Mouse (Mus musculus): ENCODE results near the gene Timp3.
A peak's percentile ranks its signal among the peaks of the same experiment; 100 is the strongest.

Gene Timp3

DNA sequence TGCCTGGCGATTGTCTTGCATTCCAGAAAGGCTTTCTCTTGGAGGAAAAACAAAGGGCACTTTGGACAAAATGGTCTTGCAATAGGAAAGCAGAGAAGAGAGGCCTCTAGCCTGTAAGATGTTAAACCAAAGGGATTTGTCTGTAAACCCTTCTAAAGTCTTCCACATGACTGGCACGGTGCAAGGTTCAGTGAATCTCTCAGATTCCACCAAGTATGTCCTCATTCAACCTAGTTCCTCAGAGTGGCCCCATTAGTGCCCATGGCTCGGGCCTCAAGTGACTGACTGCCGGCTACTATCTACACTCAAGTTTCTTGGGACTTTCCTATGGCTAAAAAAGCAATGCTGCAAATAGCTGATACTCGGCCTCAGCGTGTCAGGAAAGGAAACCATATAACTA lies 1.8 kb upstream of the Timp3 start:
- no peak for DNase-seq

DNA sequence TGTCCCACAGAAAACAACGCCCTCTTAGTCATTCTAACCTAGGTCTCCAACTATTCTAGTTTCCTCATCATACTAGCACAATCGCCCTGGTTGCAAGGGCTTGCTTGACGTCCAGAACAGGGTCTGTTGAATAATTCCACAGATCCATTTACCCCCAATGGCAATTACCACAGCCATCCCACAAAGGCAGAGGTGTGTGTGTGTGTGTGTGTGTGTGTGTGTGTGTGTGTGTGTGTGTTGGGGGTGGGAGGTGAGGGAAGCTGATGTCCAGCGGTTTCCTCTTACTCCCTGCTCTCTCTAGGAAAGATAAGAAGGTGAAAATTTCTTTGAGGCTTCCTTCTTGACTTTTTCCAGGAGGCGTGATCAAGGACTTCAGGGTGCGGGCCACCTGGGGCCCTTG lies 377 bp upstream of the Timp3 start:
- DNase-seq, result no peak

DNA sequence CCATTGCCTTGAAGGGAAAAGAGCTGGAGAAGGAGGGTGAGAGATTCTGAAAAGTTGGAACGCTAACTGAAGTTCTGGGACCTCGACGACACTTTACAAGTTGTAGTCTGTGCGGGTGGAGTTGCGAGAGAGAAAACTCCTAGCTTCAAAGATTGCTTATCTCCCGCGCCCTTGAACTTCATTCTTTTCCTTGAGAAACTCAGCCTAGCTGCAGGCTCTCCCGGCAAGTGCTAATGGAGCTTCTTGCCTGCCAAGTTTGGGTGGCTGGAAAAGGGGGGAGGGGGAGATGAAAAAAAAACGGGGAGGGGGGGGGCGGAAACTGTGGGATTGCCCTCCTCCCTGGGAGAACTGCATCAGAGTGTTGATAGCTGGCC lies 932 bp downstream of the Timp3 start:
- DNase-seq, result peak in 1 of 2 experiments; percentile 31

DNA sequence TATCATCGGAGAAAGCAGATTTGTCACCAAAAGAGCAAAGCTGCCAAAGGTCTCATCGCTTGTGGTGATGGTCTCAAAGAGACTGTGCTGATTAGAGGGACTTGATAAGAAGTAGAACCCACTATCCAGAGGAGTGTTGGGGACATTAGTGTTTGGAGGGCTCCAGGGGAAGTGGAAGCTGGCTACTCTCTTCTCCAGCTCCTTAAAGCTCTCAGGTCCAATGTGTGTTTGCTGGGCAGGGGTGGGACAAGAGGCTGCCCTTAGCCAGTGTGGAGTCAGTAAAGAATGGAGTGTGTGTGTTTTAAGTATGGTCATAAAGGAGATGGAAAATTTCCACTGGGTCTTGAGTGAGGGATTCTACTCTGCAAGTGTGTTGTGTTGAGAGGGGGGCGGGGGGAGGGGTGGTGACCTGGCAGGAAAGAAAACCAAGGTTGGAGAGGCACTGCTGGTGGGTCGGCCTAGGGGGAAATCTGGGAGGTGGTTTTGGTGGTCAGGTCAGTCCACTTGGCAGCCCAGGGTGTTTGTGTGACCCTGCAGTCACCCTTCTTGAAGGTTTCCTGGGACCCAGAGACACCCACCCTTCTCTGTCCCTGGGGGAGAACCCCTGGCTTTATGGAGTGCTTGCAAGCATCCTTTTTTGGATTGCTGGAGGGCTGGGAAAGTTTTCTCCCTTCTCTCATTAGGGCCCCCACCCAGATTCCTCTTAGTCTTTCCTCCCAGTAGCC lies 1.6 kb downstream of the Timp3 start:
- DNase-seq, result peak in 1 of 2 experiments; percentile 40

DNA sequence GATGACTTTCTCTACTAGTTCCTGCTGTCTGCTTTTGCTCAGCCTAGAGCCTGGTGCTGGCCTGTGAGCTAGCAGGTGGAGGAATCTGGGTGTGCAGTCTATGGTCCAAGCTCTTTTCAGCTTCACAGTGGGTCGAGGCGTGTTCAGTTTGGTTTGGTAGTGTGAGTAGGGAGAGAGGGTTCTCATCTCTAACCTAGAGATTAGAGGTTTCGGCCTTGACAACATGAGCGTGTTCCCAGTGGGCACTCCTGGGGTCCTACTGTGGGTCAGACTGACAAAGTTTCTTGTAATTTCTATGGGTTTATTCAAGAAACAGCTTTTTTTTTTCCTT lies 2.1 kb downstream of the Timp3 start:
- DNase-seq, result no peak

DNA sequence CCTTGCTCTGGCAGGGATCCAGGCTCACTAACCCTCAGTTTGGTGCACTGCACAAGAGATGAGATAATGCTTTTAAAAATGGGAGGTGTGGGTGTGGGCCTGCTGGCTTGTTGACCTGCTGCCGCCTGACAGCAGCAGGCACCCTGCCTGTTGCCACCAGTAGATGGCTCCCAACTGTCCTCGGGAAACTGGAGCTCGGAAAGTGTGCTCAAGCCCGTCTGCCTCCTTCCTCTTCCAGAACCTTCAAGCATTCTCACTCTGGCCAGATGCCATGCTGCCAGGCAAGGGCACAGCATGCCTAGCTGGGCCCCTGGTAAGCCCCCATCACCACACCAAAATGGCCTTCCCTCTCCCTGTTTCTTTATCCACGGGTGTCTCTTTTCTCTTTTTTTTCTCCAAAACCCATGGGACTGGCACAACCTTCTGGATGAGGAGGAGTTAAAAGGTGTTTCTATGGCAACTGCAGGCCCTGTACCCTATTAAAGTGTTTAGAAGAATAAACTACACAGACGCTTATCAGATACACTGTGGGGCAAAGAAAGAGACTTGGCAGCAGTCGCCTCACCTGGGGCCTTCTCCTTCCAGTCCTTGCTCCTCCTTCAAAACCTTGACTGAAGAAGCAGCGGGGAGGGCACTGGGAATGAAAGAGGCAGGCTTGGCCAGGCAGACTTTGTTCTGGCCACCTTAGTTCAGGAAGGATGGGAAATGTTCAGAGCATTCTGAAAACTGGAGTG lies 2.8 kb downstream of the Timp3 start:
- DNase-seq, result peak; percentile 88 to 92

DNA sequence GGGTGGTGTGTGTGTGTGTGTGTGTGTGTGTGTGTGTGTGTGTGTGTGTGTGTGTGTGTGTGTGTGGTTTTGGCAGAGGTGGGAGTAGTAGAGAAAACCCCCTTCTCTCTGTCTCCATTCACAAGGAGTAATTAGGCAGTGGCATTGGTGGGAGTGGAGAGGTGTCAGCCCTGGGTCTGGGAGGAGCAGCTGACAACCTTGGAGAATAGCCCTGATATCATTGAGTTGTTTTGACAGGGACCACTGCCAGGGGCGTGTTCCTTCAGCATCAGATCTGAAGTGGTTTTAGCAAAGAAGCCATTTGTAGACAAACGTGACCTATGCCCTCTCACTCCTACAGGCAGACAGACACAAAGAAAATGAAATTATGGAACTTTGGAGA lies 3.3 kb downstream of the Timp3 start:
- DNase-seq, result peak; percentile 58 to 62

DNA sequence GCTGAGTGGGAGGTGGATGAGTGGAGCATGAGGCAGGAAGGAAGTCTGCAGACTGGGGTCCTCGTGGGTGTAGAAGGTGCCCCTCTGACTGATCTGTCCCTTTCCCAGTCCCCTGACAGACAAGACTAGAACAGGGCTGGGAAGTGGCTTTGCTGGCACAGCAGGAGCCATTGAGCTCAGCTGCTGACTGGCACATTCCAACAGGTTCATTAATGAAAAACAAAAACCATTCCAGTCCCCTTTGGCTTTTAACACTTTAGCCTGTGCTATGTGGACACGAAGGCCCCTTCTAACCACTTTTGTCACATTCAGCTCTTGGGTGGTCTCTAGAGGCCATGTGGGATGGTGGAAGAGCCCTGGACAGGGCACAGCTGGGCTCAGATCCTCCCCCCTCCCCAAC lies 4.4 kb downstream of the Timp3 start:
- no peak for DNase-seq

DNA sequence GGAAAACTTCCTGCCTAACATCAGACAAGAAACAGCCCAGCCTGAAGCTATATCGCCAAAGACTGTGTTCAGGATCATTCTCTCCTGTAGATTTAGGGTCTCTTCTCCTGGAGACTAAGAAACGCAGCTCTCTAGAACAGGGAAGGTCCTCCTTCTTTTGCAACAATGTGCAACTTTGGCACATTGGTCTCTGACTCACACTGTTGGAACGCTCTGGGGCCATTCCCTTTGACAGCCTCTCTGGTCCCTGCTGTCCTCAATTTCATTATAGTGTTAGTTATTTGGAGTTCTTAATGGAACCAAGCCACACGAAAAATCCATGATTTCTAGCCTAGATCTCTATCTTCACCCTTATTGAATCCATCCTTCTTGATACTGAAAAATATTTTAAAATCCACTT lies 7.1 kb downstream of the Timp3 start:
- DNase-seq, result no peak

DNA sequence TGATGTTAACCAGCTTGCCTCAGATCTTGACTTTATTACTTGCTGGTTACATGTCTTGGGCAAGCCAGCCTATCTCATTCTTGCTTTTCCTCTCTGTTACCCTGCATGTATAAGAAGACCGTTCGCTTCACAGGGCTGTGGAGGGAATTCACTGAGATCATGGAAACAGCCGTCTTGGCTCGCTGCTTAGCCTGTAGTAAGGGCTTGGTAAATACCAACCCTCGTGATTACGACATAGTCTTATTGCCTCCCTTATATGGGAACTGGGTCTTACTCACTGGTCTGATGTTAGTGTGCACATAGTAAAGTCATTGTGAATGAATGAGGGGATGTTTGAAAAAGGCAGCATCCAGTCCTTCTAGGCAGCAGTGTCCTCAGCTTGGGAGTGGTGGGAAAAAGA lies 10.4 kb downstream of the Timp3 start:
- no peak for DNase-seq

DNA sequence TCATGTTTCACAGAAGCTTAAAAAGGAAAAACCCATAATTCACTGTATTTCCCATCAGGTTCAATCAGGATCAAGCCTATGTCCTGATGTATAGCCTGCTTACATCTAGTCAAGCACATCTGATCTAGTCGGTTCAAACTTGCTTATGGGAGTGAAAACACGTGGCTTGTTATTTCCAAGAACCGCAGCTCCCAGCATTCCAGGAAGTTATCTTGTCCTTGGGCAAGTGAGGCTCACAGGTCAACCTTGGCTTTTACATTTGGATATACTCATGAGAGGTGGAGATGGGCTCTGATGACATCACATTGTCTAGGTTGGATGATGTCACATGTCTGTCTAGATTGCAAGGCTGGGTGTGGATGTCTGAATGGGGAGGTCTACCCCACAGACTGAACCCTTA lies 12.8 kb downstream of the Timp3 start:
- DNase-seq, result no peak

DNA sequence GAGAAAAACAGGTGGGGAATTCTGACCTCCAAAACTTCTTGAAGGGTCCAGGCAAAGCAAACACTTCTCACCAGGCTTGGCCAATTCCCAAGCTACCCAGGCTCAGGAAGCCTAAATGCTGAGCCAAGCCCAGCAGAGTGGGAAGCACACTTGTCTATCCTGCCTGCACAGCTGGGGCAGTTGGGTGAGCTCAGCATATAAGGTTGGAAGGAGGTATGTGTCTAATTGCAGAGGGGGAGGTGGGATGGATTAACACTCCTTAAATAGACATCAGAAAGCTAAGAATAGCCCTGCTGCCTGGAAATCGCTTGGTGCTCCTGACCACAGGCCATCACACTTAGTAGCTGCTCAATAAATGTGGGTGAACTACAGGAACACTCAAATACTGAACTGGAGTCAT lies 13.3 kb downstream of the Timp3 start:
- DNase-seq, result no peak

DNA sequence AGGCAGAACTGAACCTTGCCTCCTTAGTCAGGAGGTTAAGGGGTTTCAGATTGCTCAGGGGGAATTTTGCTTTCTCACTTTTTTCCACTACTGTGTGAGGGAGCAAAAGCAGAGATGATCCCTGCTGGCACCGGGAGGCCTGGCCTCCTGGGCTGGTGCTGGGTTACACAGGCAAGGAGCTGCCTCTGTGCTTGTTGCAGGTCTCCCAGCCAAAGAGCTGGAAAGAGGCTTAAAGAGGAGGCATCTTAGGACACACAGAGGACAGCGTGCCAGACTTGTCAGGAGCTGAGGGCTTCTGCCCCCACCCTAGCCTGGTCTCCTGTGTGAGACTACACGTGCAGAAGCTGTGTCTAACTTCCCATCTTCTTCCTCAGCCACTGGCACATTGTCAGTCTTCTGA lies 15.3 kb downstream of the Timp3 start:
- DNase-seq, result peak; percentile 47 to 49

DNA sequence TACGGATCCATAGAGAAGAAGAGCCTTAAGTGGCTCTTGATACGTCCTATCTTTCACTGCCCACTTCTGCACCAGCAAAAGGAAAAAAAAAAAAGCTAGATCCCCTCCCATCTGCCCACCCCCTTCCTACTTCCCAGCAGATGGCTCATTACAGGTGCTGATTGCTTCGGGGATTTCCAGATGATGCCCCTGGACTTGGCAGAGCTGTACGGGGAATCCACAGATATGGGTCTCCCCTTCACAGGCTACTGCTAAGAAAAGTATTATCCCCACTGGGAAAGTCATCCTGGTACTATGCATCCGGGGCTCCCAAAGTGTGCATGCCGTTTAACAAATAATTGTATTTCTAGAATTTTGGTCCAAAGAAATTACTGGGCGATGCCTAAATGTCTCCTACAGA lies 17.5 kb downstream of the Timp3 start:
- DNase-seq, result peak; percentile 73 to 83

DNA sequence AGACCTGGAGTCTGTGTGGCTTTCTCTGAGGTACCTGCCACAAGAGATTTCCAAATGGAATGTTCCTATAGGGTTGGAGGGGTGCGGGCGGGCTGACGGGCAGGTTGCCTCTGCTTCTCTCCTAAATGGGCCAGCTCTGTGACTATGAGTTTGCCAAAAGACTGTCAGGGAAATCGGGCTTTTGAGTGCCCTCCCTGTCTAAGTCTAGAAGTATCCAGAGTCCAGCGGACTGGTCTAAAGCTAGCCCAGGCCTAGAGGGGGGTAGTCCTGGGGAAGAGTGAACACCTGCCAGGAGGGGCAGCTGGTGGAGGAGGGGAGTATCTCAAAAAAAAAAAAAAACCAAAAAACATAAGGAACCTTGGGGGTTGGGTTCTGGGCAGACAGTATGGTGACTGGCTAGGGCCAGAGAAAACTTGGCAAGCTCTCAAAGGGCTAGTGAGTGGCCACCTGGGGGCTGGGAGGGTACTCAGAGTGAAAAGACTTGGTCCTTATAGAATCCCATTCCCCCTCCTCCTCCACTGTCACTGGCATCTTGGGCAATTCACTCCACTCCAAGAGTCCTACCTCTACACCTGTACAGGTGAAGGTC lies 18.5 kb downstream of the Timp3 start:
- peak; percentile 89 to 91 for DNase-seq

DNA sequence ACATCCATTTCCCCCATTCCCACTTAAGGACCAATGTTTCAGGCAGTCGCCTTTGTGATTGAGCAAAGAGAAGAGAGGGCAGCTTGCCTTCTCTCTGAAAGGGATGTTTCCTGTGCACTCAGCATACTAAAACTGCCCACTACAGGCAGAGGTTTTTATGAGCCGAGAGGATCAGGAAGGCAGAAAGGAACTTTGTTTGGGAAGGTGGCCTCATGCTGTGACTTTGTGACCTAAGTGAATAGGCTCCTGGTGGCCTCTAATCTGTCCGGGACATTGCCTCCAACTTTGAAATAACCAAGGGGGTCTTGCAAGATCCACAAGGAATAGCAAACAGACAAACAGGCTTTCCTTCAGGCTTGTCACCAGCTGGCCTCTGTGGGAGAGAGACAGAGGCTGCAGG lies 19.4 kb downstream of the Timp3 start:
- DNase-seq, result peak in 1 of 2 experiments; percentile 36

DNA sequence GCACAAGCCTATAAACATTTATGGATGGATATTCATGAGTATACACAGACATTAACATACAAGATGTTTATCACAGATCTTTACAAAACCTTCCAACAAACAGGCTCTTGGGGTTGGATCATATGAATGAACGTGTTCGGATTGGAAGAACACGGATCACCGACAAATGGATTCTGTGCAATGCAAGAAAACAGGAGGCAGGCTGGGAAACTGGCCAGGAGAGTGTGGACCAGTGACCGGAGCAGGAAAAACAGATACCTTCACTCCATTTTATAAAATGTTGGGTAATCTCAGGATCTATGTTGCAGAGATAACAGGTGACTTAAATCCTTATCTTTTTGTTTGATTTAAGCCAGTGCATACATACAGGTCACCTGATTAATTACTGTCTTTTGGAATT lies 20.0 kb downstream of the Timp3 start:
- peak; percentile 69 to 70 for DNase-seq

DNA sequence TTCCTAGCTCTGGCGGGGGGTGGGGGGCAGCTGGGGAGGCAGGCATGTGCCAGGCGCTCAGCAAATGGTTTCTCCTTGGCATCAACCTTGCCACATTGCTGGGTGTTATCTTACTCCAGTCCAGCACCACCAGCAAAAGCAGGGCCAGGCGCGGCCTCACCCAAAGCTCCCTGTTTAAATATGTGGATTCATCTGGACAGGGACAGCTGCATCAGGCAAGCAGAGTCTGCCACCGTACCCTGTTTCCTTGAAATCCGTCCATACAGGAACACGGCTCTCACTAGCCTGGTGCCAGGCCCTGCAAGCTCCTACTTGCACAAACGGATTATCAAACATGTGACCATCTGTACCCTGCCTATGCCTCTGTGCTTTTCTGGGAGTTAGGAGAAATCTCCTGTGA lies 21.0 kb downstream of the Timp3 start:
- peak; percentile 72 to 80 for DNase-seq

DNA sequence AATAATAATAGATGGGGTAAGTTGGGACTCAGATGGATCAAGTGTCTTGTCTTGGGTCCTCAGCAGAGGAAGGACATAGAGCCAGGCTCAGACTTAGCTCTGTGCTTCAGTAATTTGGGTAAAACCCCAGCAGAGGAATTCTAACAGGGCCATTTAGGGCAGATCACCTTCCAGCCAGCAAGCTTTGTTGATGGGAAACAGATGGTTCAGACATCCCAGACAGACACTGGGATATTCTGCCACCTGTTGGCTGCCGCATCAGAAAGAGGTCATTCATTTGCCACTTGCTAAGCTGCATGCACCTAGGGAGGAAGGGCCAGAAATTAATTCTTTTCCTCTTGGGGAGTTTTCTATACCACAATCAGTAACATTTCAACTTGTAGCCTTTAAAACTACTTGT lies 21.8 kb downstream of the Timp3 start:
- peak in 1 of 2 experiments; percentile 43 for DNase-seq

DNA sequence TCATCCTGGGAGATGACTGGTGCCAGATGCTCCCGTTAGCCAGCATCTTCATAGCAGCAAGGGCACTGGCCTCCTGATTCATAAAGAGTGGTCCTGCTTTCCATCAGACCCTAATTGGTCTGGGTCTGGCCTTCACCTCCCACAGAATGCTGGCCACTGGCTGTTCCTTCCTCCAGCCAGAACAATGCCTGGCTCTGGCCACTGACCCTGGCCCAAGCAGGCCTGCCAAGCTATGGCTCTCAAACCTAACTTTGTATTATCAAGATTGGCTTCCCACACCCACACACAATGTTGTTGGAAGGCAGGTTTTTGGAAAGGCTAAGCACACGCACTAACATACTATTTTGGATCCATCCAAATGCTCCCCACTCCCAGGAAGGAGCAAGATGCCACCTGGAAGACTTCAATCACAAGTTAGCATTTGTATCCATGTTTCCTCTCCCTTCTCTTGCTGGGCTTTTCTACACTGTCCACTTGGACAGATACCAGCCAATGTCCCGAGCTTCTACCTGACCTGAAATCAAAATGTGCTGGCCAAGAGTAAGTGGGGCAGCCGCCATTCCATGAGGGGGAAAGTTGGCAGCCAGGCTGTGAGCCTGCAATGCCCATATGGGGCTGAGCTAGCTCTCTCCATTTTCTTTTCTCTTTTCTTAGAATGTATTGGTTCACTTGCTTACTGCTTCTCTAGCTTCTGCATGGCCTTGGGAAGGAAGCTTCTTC lies 23.3 kb downstream of the Timp3 start:
- DNase-seq, result peak; percentile 58 to 66

DNA sequence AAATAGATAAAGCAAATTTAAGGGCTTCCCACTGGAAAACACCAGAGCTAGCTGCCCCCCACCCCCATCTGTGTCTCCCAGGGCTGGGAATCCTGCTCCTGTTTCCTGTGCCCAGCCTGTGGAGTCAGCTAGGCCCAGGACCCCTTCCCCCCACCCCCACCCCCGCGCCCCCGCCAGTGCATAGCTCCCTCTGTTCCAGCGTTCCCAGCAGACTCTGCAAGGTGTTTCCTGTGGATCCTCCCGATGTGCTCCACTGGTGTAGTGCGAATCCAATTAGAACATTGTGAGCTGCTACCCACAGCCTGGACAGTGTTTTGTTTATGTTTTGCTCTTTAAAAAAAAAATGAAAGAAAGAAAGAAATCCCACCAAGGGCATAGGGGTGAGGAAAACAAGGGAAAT lies 25.1 kb downstream of the Timp3 start:
- DNase-seq, result no peak

DNA sequence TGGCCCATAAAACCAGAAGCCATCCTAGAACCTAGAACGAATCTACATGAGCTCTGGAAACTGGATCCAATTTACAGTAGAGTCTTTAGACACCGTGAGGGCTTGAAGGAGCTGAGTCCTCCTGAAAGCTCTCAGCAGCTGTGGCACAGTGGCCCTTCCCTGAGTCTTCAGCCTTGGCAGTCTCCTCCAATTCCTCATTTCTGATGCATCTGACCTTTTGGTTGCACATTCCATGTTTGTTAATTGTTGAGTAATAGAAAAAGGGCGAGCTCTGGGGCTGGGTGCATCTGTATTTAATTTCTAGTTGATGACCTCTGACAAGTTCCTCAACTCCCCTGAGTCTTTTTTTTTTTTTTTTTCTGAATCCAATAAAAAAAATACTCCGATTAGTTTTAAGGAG lies 28.0 kb downstream of the Timp3 start:
- no peak for DNase-seq

DNA sequence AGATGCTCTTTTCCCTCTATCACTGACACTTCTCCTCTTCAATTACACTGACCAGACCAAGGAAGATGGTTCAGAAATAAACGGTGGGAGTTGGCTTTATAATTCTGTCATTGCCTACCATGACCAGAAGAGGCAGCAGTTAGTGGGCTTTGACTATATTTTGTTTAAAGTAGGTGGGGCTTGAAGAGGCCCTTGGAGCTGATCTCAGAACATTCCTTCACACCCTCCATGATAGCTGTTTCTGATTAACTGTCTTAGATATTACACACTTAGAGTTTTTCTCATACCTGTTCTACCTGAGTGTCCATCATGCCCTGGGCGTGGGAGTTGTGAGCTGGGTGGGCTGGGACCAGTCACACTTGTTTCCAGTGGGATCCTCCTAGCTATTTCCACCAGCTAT lies 28.5 kb downstream of the Timp3 start:
- no peak for DNase-seq
